Mouse (Mus musculus): Measurements from ENCODE around the gene Akr1b7.

Akr1b7 gene

GRCm38 (mm10) chr6:34412023-34412422 is at the start of gene Akr1b7:
Gene Akr1b7, plus strand, starts transcription at chr6:34412334.
- WGBS: 87% methylated on average over 6 of the region's 6 CpGs

- WGBS: 74% methylated on average over 12 of the region's 12 CpGs
These were observed 47.7 kb upstream of the Akr1b7 start for GRCm38 (mm10) chr6:34364217-34365136.

GRCm38 (mm10) chr6:34367998-34368397 is 44.1 kb upstream of the Akr1b7 start:
- WGBS: 77% methylated on average over 9 of the region's 9 CpGs

GRCm38 (mm10) chr6:34370081-34370480 is 42.1 kb upstream of the Akr1b7 start:
- WGBS: 86% methylated on average over 8 of the region's 8 CpGs

- WGBS: 21% methylated on average over 18 of the region's 18 CpGs
These were observed 40.3 kb upstream of the Akr1b7 start for GRCm38 (mm10) chr6:34371700-34372351.

GRCm38 (mm10) chr6:34373841-34374240 is 38.3 kb upstream of the Akr1b7 start:
- 85% methylated on average over 7 of the region's 7 CpGs for WGBS

DNA sequence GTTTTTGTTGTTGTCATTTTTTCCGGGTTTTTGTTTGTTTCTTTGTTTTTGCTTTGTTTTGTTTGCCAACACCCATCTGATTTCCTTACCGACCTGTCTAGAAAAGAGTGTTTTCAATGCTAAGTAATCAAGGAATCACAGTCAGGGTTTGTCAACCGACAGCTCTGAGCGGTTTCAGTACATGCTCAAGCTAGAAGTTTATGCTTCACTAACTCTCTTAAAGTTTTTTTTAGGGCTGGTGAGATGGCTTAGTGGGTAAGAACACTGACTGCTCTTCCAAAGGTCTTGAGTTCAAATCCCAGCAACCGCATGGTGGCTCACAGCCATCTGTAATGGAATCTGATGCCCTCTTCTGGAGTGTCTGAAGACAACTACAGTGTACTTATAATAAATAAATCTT is 36.2 kb upstream of the Akr1b7 start:
- 73% methylated on average over 5 of the region's 5 CpGs for WGBS

- WGBS: 58% methylated on average over 8 of the region's 8 CpGs
These were observed 28.7 kb upstream of the Akr1b7 start for GRCm38 (mm10) chr6:34383401-34383800.

DNA sequence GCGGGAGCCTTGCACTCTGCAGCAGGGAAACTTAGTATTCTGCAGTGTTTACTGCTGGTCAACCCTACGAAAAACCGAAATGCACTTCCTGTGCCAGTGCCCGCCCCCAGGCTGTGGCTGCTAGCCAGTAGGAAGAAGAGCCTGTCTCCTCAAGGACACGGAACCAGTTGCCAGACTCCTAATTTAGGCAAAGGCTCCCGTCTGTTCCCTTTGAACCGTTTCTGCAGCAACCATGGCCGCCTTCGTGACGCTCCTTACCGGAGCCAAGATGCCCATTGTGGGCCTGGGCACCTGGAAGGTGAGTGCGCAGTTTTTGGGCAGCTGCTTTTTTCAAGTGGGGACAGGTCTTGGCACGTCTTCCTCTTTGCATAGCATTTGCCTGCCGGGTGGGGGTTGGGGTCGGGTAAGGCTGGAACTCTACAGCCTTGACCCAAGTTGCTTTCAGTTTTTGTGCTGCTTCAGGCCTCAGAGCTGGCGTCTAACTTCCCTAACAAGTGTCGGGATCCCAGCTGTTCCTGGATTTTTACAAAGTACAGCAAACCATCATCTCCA is 27.9 kb upstream of the Akr1b7 start, which contains the start of gene Akr1b10:
Gene Akr1b10 (plus strand): TSS at position 109 of the 552 bp plus-strand sequence.
- WGBS: under 1% methylated on average over 17 of the region's 17 CpGs

DNA sequence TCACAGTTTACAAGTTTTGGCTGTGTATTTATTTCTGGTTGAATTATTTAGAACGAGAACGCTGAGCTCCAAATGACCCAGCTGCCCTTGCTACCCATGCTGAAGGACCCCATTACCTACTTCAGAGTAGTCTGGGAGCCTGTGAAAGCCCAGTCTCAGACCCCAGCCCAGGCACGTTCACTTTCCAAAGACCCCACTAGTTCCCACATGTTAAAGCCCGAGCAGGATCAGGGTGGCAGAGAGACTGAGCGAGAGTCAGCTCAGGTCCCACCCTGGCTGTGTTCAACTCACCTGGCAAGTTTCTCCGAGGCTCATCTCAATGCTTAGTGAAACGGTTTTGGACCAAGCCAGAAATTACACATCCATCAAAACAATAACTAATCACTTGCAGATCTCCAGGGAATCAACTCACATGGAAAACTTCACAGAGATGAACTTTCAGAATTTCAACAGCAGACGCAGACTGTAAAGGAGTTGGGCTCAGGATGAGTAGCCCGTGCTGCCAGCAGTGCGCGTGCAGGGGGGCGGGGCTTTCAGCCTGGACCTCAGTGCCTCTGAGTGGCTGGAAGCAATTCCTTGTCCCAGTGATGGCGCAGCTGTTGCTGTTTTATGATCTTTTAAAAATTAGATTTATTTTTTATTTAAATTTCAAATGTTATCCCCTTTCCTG is 27.3 kb upstream of the Akr1b7 start:
- 6% methylated on average over 13 of the region's 13 CpGs for WGBS

DNA sequence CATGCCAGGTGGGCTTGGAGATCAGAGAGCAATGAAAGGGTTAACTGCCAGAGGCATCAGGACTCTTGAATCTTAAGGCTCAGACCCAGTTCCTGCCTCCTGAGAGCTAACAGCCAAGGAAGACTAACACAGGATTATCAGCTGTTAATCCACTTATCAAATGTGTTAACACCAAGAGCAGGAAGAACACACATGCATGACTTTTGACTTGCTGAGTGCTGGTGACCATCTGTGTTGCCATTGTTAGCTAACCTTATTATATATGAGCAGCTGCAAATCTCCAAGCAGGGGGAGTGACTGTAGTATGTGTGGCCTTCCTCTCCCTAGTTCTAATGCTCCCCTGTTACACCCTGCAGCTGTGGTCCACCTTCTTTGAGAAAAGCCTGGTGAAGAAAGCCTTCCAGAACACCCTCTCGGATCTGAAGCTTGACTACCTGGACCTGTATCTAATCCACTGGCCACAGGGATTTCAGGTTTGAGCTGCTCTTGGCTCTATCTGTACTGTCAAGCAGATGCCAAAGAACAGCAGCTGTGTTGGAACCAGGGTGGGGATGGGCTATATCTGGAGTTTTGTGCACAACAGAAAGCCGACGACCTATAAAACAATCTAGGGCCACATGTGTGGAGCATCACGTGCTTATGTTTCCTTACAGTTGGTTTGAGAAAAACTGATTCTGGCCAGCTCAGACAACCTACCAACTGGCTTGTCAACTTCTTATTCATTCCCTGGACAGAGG is 23.5 kb upstream of the Akr1b7 start:
- 81% methylated on average over 4 of the region's 4 CpGs for WGBS

DNA sequence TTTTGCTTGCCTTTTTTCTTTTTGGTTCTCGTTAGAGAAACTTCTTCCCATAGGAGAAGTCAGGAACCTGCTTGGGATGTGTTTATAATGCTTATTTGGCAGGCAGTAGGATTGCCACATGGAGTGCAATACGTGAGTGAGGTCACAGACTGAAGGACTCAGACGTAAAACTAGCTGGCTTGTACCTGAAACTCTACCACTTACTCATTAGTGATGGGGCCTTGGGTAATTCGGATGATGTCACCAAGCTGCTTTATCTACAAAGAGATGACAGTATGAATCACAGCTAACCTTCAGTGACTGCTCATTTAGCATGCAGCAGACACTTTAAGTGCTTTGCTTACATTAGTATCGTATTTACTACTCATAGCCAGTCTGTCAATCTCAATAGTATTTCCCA is 16.2 kb upstream of the Akr1b7 start:
- 84% methylated on average over 5 of the region's 5 CpGs for WGBS

DNA sequence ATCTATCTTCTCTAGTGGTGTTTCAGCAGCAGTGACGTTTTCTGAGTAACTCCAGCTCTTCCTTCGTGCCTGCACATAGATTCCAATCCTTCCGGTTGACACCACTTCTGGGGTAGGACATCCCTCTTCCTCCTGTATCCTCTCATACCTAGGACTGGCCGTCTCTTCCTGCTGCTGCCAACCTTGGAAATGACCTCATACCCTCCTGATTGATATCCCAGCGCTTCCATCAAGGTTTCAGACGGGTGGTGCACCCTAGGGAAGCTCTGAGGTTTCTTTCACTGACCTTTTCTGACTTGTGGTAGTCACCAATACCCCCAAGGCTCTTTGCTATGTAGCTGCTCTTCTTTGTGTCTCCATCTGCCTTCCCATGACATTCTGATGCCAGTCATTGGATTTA is 13.7 kb upstream of the Akr1b7 start:
- 87% methylated on average over 6 of the region's 6 CpGs for WGBS

DNA sequence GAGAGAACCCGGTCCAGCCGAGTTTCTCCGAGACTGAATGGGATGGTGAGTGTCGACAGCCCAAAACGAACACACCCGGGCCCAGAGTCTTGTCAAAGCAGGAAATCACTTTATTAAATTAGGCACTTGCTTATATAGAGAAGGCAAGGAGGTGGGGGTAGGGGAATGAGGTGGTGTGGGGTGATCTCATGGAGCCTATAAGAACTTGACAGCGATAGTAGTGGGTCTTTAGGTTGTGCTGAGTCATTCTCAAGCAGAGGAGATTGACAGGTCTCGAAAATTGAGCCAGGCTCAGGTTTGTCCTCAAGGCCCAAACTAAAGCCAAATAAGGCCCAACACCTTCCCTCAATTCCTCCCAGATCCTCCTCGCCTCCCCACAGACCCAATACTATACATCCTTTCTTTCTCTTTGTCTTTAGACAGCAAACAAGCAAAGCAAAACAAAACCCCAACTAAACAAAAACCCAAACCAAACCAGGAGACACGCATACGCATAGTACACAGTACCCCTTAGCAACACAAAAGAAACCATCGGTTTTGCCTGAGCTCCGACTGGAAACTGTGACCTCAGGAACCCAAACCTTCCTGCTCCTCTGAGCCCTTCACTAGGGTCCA is 12.4 kb upstream of the Akr1b7 start:
- WGBS: 89% methylated on average over 13 of the region's 13 CpGs

DNA sequence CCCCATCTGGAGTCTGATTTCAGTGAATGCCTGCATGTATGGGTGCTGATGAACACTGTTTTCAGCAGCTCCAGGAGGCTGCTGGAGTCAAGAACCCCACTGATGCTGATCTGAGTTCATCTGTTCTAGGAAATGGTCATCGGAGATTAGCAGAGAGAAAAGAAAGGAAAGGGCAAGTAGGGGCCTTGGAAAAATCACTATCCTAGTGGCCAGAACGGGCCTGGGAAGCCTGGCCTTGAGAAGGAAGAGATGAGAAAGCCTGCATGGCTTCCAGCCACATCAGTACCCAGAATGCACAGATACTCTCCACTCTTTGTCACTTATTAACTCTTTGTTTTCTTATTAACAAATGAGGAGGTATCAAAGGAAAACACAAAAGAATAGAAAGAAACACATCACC is 11.4 kb upstream of the Akr1b7 start:
- WGBS: 76% methylated on average over 2 of the region's 2 CpGs

DNA sequence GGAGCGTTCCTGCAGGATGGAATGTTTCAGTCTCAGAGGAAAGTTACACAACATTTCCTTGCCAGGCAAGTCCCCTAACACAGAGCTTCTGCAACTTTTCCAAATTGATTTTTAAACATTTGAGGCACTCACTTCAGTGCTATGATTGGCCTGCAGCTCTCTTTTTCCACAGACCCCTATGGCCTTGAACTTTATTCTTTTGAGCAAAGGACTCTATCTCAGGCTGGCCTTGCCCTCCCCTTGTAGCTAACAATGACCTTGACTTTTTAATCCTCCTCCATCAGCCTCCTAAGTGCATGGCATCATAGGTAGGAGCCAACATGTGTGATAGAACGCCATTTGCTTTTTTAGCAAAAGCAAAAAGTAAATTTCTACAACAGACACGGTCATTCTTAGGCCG is 5.4 kb upstream of the Akr1b7 start:
- WGBS: 91% methylated on average over 4 of the region's 4 CpGs

DNA sequence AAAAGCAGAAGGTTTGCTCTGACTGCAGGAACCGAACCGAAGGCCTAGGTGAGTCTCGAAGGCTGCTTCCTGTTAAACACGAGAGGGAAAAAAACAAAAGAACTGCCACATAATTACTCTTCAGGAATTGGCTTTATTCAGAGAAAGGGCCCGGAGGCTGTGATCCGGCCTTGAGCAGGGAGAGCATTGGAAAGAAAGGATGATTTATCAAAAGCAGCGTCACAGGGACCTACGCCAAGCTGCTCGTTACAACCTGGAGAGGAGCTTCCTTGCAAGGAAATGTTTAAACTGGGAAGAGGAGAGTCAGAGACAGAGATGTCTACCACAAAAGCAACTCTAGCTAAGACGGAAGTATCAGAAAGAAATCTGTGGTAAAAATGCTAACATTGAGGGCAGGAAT is 4.7 kb upstream of the Akr1b7 start:
- 74% methylated on average over 10 of the region's 10 CpGs for WGBS

GRCm38 (mm10) chr6:34412688-34413087 is 554 bp downstream of the Akr1b7 start:
- 68% methylated on average over 1 of the region's 1 CpGs for WGBS

DNA sequence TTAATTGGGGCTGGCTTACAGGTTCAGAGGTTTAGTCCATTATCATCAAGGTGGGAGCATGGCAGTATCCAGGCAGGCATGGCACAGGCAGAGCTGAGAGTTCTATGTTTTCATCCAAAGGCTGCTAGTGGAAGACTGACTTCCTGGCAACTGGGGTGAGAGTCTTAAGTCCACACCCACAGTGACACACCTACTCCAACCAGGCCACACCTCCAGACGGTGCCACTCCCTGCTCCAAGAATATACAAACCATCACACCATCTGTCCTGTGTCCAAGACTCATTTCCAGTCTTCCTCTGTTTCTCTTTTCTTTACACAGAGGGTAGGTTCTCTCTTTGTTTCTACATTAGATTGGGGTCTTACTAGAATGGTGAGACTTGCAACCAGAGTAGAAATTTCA is 1.3 kb downstream of the Akr1b7 start:
- 50% methylated on average over 1 of the region's 1 CpGs for WGBS

DNA sequence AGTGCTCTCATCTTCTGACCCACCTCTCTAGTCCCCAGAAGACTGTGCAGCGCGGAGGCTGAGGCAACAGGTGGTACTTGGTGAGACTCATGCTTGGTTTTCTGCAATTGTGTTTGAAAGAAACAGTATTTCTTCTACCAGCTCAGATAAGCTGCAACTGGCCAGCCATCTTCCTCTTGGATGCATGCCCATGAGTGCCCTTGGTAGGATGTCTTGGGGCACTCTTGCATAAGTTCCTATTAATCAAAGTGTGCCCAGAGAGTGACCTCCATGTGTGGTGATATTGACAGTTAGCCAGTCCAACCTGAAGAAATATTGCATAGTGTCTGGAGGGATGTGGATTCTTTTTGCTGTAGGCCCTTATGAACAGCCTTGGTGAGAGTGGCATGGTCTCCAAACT is 4.4 kb downstream of the Akr1b7 start:
- 100% methylated on average over 2 of the region's 2 CpGs for WGBS

DNA sequence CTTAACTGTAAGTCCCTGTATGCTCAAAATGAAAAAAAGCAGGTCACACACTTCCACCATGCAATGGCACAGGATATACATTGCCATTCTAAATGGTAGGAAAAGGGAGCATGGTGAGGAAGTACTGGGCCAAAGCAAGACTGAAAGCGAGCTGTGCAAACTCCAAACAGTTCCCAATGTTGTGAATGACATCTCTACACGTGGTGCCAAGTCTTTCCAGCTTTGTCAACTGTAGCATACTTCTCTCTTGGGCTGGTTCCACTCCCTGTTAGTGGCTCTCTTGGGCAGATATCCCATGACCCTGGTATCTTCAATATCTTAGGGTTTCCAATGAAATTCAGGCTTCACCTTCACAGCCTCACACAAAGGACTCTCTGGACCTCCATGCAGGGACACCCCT is 26.9 kb downstream of the Akr1b7 start:
- WGBS: 67% methylated on average over 2 of the region's 2 CpGs
